Mouse (Mus musculus) embryo, embryonic 11 days (tissue): ENCODE results near the gene Pik3r6.
A peak's percentile ranks its signal among the peaks of the same experiment; 100 is the strongest.

Source experiments
- DNase-seq: peaks from one replicate; pipeline ENCODE4 v3.0.0-alpha.2; 2015

The Pik3r6 gene

GRCm38 (mm10) chr11:68502902-68503629 is at the start of gene Pik3r6:
TSS of gene Pik3r6 (plus strand) at chr11:68503019.
- no peak for DNase-seq

DNA sequence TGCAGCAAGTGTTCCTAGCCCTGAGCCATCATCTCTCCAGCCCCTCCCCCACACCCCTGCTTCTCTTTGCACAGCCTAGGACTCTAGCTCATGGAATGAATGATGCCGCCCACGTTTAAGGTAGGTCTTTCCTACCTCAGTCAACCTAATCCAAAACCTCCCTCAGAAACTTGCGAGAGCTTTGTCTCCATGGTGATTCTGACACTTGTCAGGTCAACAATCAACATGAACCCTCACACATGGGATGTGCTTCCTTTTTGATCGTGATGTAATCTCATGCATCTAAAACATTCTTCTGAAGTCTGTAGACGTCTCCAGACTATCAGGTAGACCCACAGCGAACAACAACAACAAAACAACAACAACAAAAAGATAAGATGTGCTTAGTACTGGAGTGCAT is 49.5 kb upstream of the Pik3r6 start:
- no peak for DNase-seq

DNA sequence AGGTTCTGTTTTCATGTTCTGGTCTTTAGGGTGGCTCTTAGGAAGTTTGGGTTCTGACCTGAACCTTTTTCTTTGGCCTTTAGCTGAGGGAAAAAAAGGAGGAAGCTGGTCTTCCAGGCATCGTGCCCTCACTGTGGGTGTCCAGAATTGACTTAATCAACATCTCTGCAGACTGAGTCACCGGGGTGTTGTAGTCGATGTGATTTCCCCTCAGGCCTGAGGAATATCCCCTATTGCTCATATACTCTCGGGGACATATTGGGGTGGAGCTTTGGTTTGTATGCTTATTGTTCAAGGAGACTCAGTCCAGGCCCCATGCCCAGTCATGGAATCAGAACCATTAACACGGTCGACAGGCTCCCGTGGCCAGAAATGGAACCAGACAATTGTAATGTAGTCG is 44.7 kb upstream of the Pik3r6 start:
- no peak for DNase-seq

DNA sequence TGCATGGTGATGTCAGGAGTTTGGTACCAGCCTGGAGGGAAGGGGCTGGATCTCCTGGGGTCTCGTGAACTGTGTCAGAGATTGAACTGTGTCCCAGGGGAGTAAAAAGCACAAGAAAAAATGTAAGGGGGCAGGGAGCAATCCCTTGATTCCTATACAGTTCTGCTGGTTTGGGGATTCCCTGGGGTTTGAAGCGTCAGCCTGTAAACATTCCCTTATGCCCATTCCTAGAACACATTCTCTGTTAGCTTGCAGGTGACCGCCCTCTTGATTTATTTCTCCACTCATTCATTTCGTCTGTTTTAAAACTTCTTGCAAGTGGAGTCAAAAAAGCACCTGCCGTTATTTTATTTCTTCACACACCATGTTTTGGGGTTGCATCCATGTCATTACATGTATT is 43.8 kb upstream of the Pik3r6 start:
- DNase-seq, result no peak

- DNase-seq, result no peak
Measured at GRCm38 (mm10) chr11:68459486-68459885, 43.3 kb upstream of the Pik3r6 start.

GRCm38 (mm10) chr11:68462716-68463115 is 40.1 kb upstream of the Pik3r6 start:
- no peak for DNase-seq

- DNase-seq, result no peak
Measured at GRCm38 (mm10) chr11:68464260-68464659, 38.6 kb upstream of the Pik3r6 start.

DNA sequence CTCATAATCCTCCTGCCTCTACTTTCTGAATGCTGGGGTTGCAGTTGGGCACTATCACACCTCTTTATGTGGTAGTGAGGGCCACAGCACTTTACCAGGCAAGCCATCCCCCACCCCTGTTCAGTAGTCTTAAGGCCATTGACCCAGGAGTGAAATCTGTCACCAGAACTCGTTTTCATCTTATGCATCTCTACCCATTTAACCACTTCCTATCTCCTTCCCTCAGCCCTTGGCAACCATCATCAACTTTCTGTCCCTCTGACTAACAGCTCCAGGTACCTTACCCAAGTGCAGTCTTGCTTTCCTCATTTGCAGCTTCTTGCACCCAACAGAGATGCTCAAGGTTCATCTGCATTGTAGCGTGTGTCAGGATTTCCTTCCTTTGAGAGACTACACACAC is 37.7 kb upstream of the Pik3r6 start:
- no peak for DNase-seq

DNA sequence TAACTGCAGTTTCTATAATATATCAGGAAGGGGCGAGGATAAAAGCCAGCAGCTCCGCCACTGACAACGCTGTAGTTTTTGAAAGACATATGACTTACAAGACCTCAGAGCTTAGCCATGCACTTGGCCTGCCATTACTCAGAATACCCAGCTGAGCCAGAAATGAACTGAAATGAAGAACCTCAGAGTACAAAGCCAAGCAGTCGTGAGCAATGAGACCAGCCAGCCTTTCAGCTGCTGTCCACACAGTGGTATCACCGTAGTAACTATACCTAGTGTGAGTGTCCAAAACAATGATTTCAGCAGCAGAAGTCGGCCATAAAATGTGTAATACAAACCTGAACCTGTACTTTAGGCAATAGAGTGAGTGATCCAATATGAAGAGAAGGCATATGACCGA is 35.4 kb upstream of the Pik3r6 start:
- no peak for DNase-seq

- DNase-seq, result no peak
Measured at GRCm38 (mm10) chr11:68467962-68468612, 34.7 kb upstream of the Pik3r6 start.

DNA sequence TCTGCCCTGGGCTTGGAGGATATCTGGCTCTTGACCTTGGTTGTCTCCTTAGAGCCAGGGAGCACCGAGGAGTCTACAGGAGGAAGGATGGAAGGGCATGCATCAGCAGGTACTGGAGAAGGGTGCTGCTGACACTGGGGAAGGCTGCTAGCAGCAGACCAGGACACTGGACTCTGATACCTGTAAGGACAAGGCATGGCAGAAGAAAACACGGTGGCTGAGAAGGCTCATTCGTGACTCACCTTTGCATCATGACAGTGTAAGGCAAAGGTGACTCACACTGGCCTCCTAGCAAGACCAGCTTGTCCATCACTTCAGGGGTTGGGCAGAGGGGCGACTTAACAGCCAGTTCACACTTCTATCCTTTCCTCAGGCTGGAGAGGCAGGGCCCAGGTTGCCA is 33.9 kb upstream of the Pik3r6 start:
- no peak for DNase-seq

GRCm38 (mm10) chr11:68472162-68472849 is 30.5 kb upstream of the Pik3r6 start:
- no peak for DNase-seq

DNA sequence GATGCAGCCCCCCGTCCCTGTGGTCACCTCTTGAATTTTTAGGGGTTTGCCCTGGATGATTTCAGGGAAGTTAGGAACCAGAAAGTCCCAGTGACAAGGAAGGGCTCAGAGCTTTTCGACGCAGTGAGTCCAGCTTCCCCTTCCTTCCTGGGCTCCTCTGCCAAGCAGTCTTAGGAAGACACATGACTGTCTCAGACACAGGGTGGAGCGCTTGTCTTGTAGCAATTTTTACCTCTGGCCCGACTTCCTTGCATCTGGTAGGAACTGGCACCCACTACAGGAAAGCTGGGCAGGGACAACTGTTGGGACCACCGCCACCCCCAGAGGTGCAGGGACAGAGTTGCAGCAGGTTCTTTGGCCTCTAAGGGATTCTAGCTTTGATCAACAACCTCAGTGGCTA is 28.2 kb upstream of the Pik3r6 start:
- no peak for DNase-seq

DNA sequence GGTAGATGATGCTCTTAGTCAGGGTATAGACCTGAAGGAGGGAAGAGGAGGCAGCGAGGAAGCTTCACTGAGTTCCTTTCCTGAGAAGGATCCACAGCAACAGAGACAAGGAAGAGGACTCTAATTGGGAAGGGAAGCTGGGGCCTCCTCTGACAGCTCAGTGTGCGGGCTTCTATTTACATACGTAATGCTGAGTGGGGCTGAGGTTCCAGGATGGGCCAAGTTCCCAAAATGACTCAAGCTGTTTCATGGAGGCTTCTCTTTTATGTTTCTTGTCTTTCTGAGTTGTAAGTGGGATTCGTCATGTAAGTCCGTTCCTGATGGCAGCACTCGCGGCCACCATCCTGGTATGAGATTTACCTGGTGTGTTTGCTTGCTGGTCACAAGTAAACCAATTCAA is 27.1 kb upstream of the Pik3r6 start:
- no peak for DNase-seq

- no peak for DNase-seq
Measured at GRCm38 (mm10) chr11:68477661-68478060, 25.2 kb upstream of the Pik3r6 start.

GRCm38 (mm10) chr11:68478574-68478981 is 24.2 kb upstream of the Pik3r6 start:
- no peak for DNase-seq

- DNase-seq, result no peak
Measured at GRCm38 (mm10) chr11:68480660-68481059, 22.2 kb upstream of the Pik3r6 start.

GRCm38 (mm10) chr11:68482001-68482400 is 20.8 kb upstream of the Pik3r6 start:
- DNase-seq, result no peak

DNA sequence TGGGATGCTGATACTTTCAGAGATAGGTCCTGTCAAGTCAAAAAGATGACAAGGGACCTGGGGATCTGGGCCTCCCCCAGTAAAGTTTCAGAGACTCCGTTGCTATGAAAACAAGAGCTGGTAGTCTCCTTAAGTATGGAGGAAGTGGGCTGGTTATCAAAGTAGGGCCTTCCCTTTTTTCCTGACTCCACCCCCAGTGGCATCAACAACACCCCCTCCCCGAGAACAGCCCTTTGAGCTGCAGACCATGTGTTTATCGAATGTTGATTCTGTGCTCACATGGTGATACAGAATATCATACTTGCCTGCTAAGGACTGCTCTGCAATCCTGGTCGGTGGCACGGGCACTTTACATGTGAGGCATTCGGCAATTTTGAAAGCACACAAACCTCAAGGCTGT is 19.6 kb upstream of the Pik3r6 start:
- no peak for DNase-seq

GRCm38 (mm10) chr11:68484431-68484830 is 18.4 kb upstream of the Pik3r6 start:
- DNase-seq, result no peak

- DNase-seq, result peak; percentile 74
Measured at GRCm38 (mm10) chr11:68485206-68485942, 17.4 kb upstream of the Pik3r6 start.

- no peak for DNase-seq
Measured at GRCm38 (mm10) chr11:68486093-68486492, 16.7 kb upstream of the Pik3r6 start.

GRCm38 (mm10) chr11:68487720-68488119 is 15.1 kb upstream of the Pik3r6 start:
- DNase-seq, result no peak
